In the genomic region with DNA sequence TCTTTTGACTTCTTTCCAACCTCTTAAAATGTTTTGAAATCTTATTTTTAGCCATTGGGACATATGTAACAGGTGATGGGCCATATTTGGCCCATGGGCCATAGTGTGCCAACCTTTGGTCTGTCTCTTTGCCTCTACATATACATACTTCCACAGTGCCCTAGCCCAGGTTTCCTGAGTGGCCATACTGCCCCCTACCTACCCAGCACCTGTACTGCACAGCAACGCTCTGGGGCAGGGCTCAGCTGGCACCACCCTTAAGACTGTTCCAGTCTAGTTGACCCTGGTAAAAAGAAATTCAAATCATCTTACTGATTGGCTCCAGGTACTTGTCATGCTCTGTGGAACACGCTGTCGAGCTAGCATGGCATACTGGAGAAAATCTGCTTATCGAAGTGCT, we compare ENCODE assay signal across 11 mouse cellular contexts. TPM values are rescaled to one million over a fixed set of nuclear protein-coding genes. Genes with fewer than 3 reads are reported as not detected.
DNase-seq lines count a peak whose midpoint lies in the region; ATAC-seq lines count a peak whose summit lies in the region.
"Had no signal": no experiment of that assay in that cellular context is flagged by ENCODE, and none has a peak within 500 bp of the region (broad histone marks: within the 10 kb centered on the region; RNA-seq: fewer than 3 reads in every experiment).

No protein-coding gene starts in this region.

- no peak overlapping the region for H3K4me2 ChIP-seq in kidney, embryonic 16.5 days (replicated peaks; ENCODE audit: low read depth, low read length)
- H3K4me2 ChIP-seq: forebrain, embryonic 15.5 days; heart, embryonic 15.5 days had no signal

- no peak; the same call in 1 of the 2 replicates for ATAC-seq in kidney, embryonic 16.5 days (ENCODE audit: low FRiP score, low TSS enrichment)
- ATAC-seq: forebrain, embryonic 15.5 days had no signal

- no peaks in the 10 kb centered on the region for H3K36me3 ChIP-seq in kidney, embryonic 16.5 days (ENCODE audit: insufficient read depth, low read length)
- H3K36me3 ChIP-seq: forebrain, embryonic 15.5 days; heart, embryonic 15.5 days had no signal

- H3K27me3 ChIP-seq in kidney, embryonic 16.5 days (ENCODE audit: insufficient read depth, low read length), result peaks cover 28% of the 10 kb centered on the region; the same call in 1 of the 2 replicates
- H3K27me3 ChIP-seq: forebrain, embryonic 15.5 days had no signal

- no peaks in the 10 kb centered on the region for H3K9me3 ChIP-seq in kidney, embryonic 16.5 days (ENCODE audit: low read length)
- H3K9me3 ChIP-seq: forebrain, embryonic 15.5 days; heart, embryonic 15.5 days had no signal

- no peaks in the 10 kb centered on the region for H3K4me1 ChIP-seq in kidney, embryonic 16.5 days (ENCODE audit: insufficient read depth, low read length)
- H3K4me1 ChIP-seq: heart, embryonic 15.5 days had no signal

- H3K4me3 ChIP-seq in kidney, embryonic 16.5 days (ENCODE audit: low read length), result no peak overlapping the region
- H3K4me3 ChIP-seq: forebrain, embryonic 15.5 days; heart, embryonic 15.5 days had no signal

- no peak overlapping the region for H3K27ac ChIP-seq in kidney, embryonic 16.5 days (ENCODE audit: low read length)
- H3K27ac ChIP-seq: forebrain, embryonic 15.5 days; heart, embryonic 15.5 days; macrophage had no signal

- WGBS in kidney, embryonic 16.5 days, result 53% methylated on average over 4 of the region's 4 CpGs

- H3K9ac ChIP-seq in kidney, embryonic 16.5 days (replicated peaks; ENCODE audit: low read length), result no peak overlapping the region
- H3K9ac ChIP-seq: forebrain, embryonic 15.5 days; heart, embryonic 15.5 days had no signal

- DNase-seq in adrenal gland, postnatal 36 days, result peak; percentile 3 to 19
- no peak for DNase-seq in adrenal gland, adult 2 months
- peak; percentile 2 for DNase-seq in kidney, postnatal 14 days
- peak; percentile 3 for DNase-seq in thymus, postnatal 14 days
- no peak for DNase-seq in thymus, postnatal 0 days (ENCODE audit: low spot score)
- no peak for DNase-seq in gastrocnemius, postnatal 4 days (ENCODE audit: low spot score in 2 of 2)
- no peak for DNase-seq in left cerebral cortex, postnatal 36 days (ENCODE audit: low spot score in 2 of 2)

- intact Hi-C loops in left cerebral cortex, postnatal 36 days (cut with DNase I), result no loop called here

RNA-seq across cellular contexts. Expression of a gene that starts 53.5 kb away (rescaled TPM):
- total RNA-seq in adrenal gland, postnatal 36 days (2021), result 10 to 100 TPM; 20.7 to 25.6 TPM
- 10 to 100 TPM; 17.4 to 37.7 TPM for total RNA-seq in adrenal gland, adult 2 months (2021)
- polyA plus RNA-seq in adrenal gland, adult 2 months (2012; rRNA removed), result 2.1 and 2.9 TPM in 2 replicates
- 45.3 and 45.8 TPM in 2 replicates for polyA plus RNA-seq in kidney, embryonic 16.5 days (2015; fragmentation: Nextera tagmentation; extraction: Ambion mirVana)
- 71.9 and 72.7 TPM in 2 replicates for polyA plus RNA-seq in thymus, postnatal 0 days (2015; fragmentation: Nextera tagmentation; extraction: Ambion mirVana)
- total RNA-seq in gastrocnemius, postnatal 4 days (2021), result 10 to 100 TPM; 16.5 to 18.9 TPM
- 10 to 100 TPM; 63.9 to 76.4 TPM for total RNA-seq in left cerebral cortex, postnatal 36 days (2021)

Comparison
In these comparisons a context has a peak if more than half of its experiments do, and no peak if none do; other contexts are left out.
1. DNase-seq: peak in adrenal gland, postnatal 36 days (2 of 2), kidney, postnatal 14 days (single experiment) and thymus, postnatal 14 days (single experiment); none in adrenal gland, adult 2 months (single experiment), thymus, postnatal 0 days (single experiment), gastrocnemius, postnatal 4 days (0 of 2) and left cerebral cortex, postnatal 36 days (0 of 2).